Mouse (Mus musculus): ENCODE data around the gene Ncoa7. TPM values are rescaled to one million over a fixed set of nuclear protein-coding genes. Genes with fewer than 3 reads are reported as not detected.

Gene Ncoa7
- polyA plus RNA-seq, 1 experiment from 2014 or later, result 8.8 TPM

DNA sequence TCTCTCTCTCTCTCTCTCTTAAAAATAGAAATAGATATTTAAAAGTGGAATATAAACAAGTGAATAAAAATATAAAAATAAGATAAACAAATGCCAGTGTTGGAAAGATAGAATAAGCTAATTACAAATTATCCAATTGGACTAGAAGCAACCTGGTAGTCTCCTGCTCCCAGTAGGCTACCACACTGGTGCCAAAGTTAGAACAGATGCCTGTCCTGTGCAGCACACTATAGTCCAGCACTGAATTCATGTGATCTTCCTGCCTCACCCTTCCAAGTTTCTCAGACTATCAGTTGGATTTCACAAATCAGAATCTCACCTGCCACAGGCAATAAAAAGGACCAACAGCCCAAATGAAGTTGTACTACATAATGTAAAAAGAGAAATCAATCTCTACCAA, 59.9 kb downstream of the Ncoa7 start:
- Histone ChIP-seq H3K27ac (ENCODE audit: low read length) (no peak overlapping the region), H3K4me2 (replicated peaks; ENCODE audit: low read depth, low read length) (no peak overlapping the region), H3K9me3 (ENCODE audit: low read length) (no peaks in the 10 kb centered on the region), H3K4me3 (ENCODE audit: low read depth, low read length) (no peak overlapping the region), H3K4me1 (ENCODE audit: insufficient read depth, low read depth, low read length) (no peaks in the 10 kb centered on the region), H3K9ac (replicated peaks; ENCODE audit: low read depth) (no peak overlapping the region), H3K27me3 (replicated peaks; ENCODE audit: insufficient read depth, low read length) (no peaks in the 10 kb centered on the region), H3K36me3 (ENCODE audit: insufficient read depth, low read length) (no peaks in the 10 kb centered on the region)
- no peak for TF ChIP-seq CTCF (IDR thresholded peaks at IDR 0.05)
- no peak for TF ChIP-seq EP300 (IDR thresholded peaks at IDR 0.05)
- no peak for DNase-seq (ENCODE audit: low spot score)
- ATAC-seq, result no peak

- no peak for ATAC-seq
- 92% methylated on average over 3 of the region's 3 CpGs for whole genome bisulfite sequencing
- H3K27me3 ChIP-seq (replicated peaks; ENCODE audit: insufficient read depth, low read length), result no peaks in the 10 kb centered on the region
- TF ChIP-seq EP300 (IDR thresholded peaks at IDR 0.05) (no peak), CTCF (IDR thresholded peaks at IDR 0.05) (no peak)
- H3K9me3 ChIP-seq (ENCODE audit: low read length), result no peaks in the 10 kb centered on the region
- no peaks in the 10 kb centered on the region for H3K4me1 ChIP-seq (ENCODE audit: insufficient read depth, low read depth, low read length)
- no peak for DNase-seq (ENCODE audit: low spot score)
- H3K36me3 ChIP-seq (ENCODE audit: insufficient read depth, low read length), result no peaks in the 10 kb centered on the region
- H3K27ac ChIP-seq (ENCODE audit: low read length), result no peak overlapping the region
- H3K9ac ChIP-seq (replicated peaks; ENCODE audit: low read depth), result no peak overlapping the region
- no peak overlapping the region for H3K4me3 ChIP-seq (ENCODE audit: low read depth, low read length)
- H3K4me2 ChIP-seq (replicated peaks; ENCODE audit: low read depth, low read length), result no peak overlapping the region
Measured at GRCm38 (mm10) chr10:30738403-30738802, 64.7 kb downstream of the Ncoa7 start.

DNA sequence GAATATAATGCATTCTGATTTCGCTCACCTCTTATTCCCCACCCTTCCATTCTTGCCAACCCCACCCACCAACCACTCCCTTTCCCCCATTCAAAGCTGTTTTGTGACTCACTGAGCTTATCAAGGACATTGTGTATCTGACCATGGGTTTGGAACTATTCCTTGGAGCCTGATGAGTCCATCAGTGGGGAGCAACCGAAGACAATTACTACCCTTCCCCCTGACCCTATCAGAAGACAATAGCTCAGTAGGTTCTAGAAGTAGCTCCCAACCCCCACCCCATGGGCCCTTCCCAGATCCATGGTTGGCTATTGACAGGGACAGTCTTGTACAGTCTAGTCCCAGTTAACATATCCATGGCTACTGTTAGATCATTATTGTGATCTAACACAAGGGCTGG, 65.8 kb downstream of the Ncoa7 start:
- H3K27ac ChIP-seq (ENCODE audit: low read length), result no peak overlapping the region
- no peak overlapping the region for H3K4me3 ChIP-seq (ENCODE audit: low read depth, low read length)
- H3K27me3 ChIP-seq (replicated peaks; ENCODE audit: insufficient read depth, low read length), result no peaks in the 10 kb centered on the region
- H3K4me2 ChIP-seq (replicated peaks; ENCODE audit: low read depth, low read length), result no peak overlapping the region
- TF ChIP-seq EP300 (IDR thresholded peaks at IDR 0.05) (no peak; the same call in 1 of the 2 replicates), CTCF (IDR thresholded peaks at IDR 0.05) (no peak)
- H3K9ac ChIP-seq (replicated peaks; ENCODE audit: low read depth), result no peak overlapping the region
- no peak for DNase-seq (ENCODE audit: low spot score)
- H3K4me1 ChIP-seq (ENCODE audit: insufficient read depth, low read depth, low read length), result no peaks in the 10 kb centered on the region
- no peaks in the 10 kb centered on the region for H3K9me3 ChIP-seq (ENCODE audit: low read length)
- H3K36me3 ChIP-seq (ENCODE audit: insufficient read depth, low read length), result no peaks in the 10 kb centered on the region
- ATAC-seq, result no peak
- WGBS, result 87% methylated on average over 2 of the region's 2 CpGs

GRCm38 (mm10) chr10:30733148-30733785, 69.9 kb downstream of the Ncoa7 start:
- TF ChIP-seq EP300 (IDR thresholded peaks at IDR 0.05), result no peak
- TF ChIP-seq CTCF (IDR thresholded peaks at IDR 0.05), result no peak
- no peak for ATAC-seq
- H3K36me3 ChIP-seq (ENCODE audit: insufficient read depth, low read length), result no peaks in the 10 kb centered on the region

DNA sequence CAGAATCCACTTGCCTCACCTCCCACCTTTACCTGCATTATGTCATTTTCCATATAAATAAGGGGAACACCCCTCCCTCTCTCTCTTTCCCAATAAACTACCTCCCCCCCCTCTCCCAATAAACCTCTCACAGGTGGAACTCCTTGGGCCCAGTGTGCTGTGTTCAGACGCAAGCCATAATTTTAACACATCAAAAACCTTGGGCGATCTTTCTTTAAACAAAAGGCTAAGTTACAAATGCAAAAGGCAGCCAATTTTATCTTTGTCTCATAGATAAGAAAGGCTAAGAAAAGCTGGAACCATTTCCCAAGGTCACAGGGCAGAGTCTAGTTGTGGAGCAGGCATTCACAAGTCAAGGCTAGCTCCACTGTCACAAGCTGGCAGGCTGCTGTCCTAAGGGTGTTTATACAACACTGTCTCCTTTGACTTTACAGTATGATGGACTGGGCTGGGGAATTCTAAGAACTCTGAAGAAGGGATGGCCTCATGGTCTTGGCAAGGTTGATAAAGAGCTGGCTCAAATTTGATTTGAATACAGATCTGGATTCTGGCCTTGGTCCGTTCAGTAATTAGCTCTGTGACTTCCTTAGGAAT, 71.7 kb downstream of the Ncoa7 start:
- no peak; the same call in 1 of the 2 replicates for TF ChIP-seq EP300 (IDR thresholded peaks at IDR 0.05)
- TF ChIP-seq CTCF (IDR thresholded peaks at IDR 0.05), result no peak
- no peak overlapping the region for H3K9ac ChIP-seq (replicated peaks; ENCODE audit: low read depth)
- H3K27ac ChIP-seq (ENCODE audit: low read length), result no peak overlapping the region
- H3K27me3 ChIP-seq (replicated peaks; ENCODE audit: insufficient read depth, low read length), result no peaks in the 10 kb centered on the region
- no peak overlapping the region for H3K4me3 ChIP-seq (ENCODE audit: low read depth, low read length)
- DNase-seq (ENCODE audit: low spot score) (peak; percentile 11), ATAC-seq (no peak)
- H3K9me3 ChIP-seq (ENCODE audit: low read length), result no peaks in the 10 kb centered on the region
- no peaks in the 10 kb centered on the region for H3K36me3 ChIP-seq (ENCODE audit: insufficient read depth, low read length)
- 57% methylated on average over 3 of the region's 3 CpGs for WGBS
- H3K4me1 ChIP-seq (ENCODE audit: insufficient read depth, low read depth, low read length), result no peaks in the 10 kb centered on the region
- no peak overlapping the region for H3K4me2 ChIP-seq (replicated peaks; ENCODE audit: low read depth, low read length)

More at GRCm38 (mm10) chr10:30733148-30733785, 69.9 kb downstream of the Ncoa7 start:
- Histone ChIP-seq H3K4me1 (ENCODE audit: insufficient read depth, low read depth, low read length) (no peaks in the 10 kb centered on the region), H3K4me2 (replicated peaks; ENCODE audit: low read depth, low read length) (no peak overlapping the region), H3K9me3 (ENCODE audit: low read length) (no peaks in the 10 kb centered on the region), H3K9ac (replicated peaks; ENCODE audit: low read depth) (no peak overlapping the region), H3K4me3 (ENCODE audit: low read depth, low read length) (no peak overlapping the region), H3K27ac (ENCODE audit: low read length) (no peak overlapping the region), H3K27me3 (replicated peaks; ENCODE audit: insufficient read depth, low read length) (no peaks in the 10 kb centered on the region)
- WGBS, result 74% methylated on average over 2 of the region's 2 CpGs
- no peak for DNase-seq (ENCODE audit: low spot score)

DNA sequence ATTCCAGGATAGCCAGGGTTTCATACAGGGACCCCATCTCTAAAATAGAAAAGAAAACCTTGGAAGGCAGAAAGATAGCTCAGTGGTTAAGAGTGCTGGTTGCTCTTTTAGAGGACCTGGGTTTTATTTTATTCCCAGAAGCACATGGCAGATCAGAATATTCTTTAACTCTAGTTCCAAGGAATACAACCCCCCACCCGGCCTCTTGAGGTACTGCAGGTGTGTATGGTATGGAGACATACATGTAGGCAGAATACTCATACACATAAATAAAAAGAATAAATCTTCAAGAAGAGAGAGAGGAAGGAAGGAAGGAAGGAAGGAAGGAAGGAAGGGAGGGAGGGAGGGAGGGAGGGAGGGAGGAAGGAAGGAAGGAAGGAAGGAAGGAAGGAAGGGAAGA, 72.3 kb downstream of the Ncoa7 start:
- Histone ChIP-seq H3K4me2 (replicated peaks; ENCODE audit: low read depth, low read length) (no peak overlapping the region), H3K27me3 (replicated peaks; ENCODE audit: insufficient read depth, low read length) (no peaks in the 10 kb centered on the region), H3K4me3 (ENCODE audit: low read depth, low read length) (no peak overlapping the region), H3K4me1 (ENCODE audit: insufficient read depth, low read depth, low read length) (no peaks in the 10 kb centered on the region), H3K9me3 (ENCODE audit: low read length) (no peaks in the 10 kb centered on the region), H3K27ac (ENCODE audit: low read length) (no peak overlapping the region), H3K9ac (replicated peaks; ENCODE audit: low read depth) (no peak overlapping the region), H3K36me3 (ENCODE audit: insufficient read depth, low read length) (no peaks in the 10 kb centered on the region)
- DNase-seq (ENCODE audit: low spot score) (no peak), ATAC-seq (no peak)
- WGBS, result 74% methylated on average over 1 of the region's 1 CpGs
- TF ChIP-seq EP300 (IDR thresholded peaks at IDR 0.05), result no peak
- no peak for TF ChIP-seq CTCF (IDR thresholded peaks at IDR 0.05)
